In the genomic region with DNA sequence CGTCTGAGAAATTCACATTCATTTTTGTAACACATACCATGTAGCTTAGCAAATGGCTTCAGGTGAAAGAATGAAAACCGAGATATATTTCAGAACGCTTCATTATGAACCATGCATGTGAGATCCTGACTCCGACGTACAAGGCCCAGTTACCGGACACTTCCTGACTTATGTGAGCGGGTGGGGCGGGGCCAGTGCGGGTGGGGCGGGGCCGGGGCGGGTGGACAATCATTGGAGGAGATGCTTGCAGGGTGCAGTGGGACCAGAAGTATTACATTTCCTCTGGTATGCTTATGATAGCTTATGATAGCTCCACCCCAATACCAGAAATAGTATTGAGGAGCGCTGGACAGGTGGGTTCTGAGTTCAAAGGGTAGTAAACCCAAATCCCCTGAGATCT, we compare ENCODE assay signal across 19 mouse cellular contexts.
DNase-seq lines count a peak whose midpoint lies in the region; ATAC-seq and TF ChIP-seq lines count a peak whose summit lies in the region.
"Had no signal": no experiment of that assay in that cellular context is flagged by ENCODE, and none has a peak within 500 bp of the region (broad histone marks: within the 10 kb centered on the region; RNA-seq: fewer than 3 reads in every experiment).

No protein-coding gene starts in this region.

- H3K36me3 ChIP-seq in erythroblast, embryonic 14.5 days (ENCODE audit: control insufficient read depth): no peaks in the 10 kb centered on the region
- H3K36me3 ChIP-seq in MEL (ENCODE audit: control insufficient read depth in 1 of 2, insufficient read depth in 2 of 2, low read length in 2 of 2): peaks cover 0 to 28% of the 10 kb centered on the region in 2 experiments; a peak in 2 of 4 replicates
- H3K36me3 ChIP-seq in liver, embryonic 11.5 days (ENCODE audit: control insufficient read depth, insufficient read depth, low read length): no peaks in the 10 kb centered on the region
- H3K36me3 ChIP-seq: limb, embryonic 10.5 days; midbrain, embryonic 12.5 days; neural tube, embryonic 13.5 days had no signal

- H3K4me3 ChIP-seq in erythroblast, embryonic 14.5 days (replicated peaks): peak overlapping the region; percentile 10
- peak overlapping the region; percentile 45 to 53 for H3K4me3 ChIP-seq in MEL (ENCODE audit: control insufficient read depth in 1 of 2, insufficient read depth in 1 of 2, low read depth in 2 of 2, low read length in 2 of 2)
- H3K4me3 ChIP-seq in liver, embryonic 11.5 days (ENCODE audit: low read depth, low read length): no peak overlapping the region
- H3K4me3 ChIP-seq: forebrain, embryonic 13.5 days; limb, embryonic 10.5 days; midbrain, embryonic 12.5 days; neural tube, embryonic 13.5 days had no signal

- DNase-seq in MEL (ENCODE audit: low read depth, low spot score): peak; percentile 79
- DNase-seq in liver, embryonic 11.5 days (ENCODE audit: low spot score): no peak
- DNase-seq in layer of hippocampus, postnatal 36 days: no peak
- no peak for DNase-seq in right cerebral cortex, postnatal 25 days
- DNase-seq in left cerebral cortex, adult 18-20 months (ENCODE audit: low spot score in 2 of 2): no peak
- DNase-seq: cerebellum, adult 9-11 months; heart, postnatal 4 days; kidney, adult 2 months; kidney, postnatal 36 days; lung, adult 2 months; lung, postnatal 36 days had no signal

- H3K27me3 ChIP-seq in erythroblast, embryonic 14.5 days (ENCODE audit: control insufficient read depth): no peaks in the 10 kb centered on the region
- H3K27me3 ChIP-seq in MEL (ENCODE audit: control insufficient read depth in 1 of 2, insufficient read depth in 2 of 2, low read length in 2 of 2): no peaks in the 10 kb centered on the region
- no peaks in the 10 kb centered on the region for H3K27me3 ChIP-seq in liver, embryonic 11.5 days (replicated peaks; ENCODE audit: control insufficient read depth, insufficient read depth, low read length)
- H3K27me3 ChIP-seq: forebrain, embryonic 13.5 days; midbrain, embryonic 12.5 days; neural tube, embryonic 13.5 days; Patski had no signal

- H3K4me1 ChIP-seq in erythroblast, embryonic 14.5 days (ENCODE audit: control insufficient read depth): peaks cover 36% of the 10 kb centered on the region
- H3K4me1 ChIP-seq in MEL (ENCODE audit: control insufficient read depth in 1 of 2, insufficient read depth in 2 of 2, low read length in 2 of 2): peaks cover 20 to 29% of the 10 kb centered on the region in 2 experiments
- peaks cover 29% of the 10 kb centered on the region for H3K4me1 ChIP-seq in liver, embryonic 11.5 days (replicated peaks; ENCODE audit: control insufficient read depth, insufficient read depth, low read length)

- H3K27ac ChIP-seq in MEL (ENCODE audit: control insufficient read depth, low read depth, low read length): peak overlapping the region; percentile 92
- no peak overlapping the region for H3K27ac ChIP-seq in liver, embryonic 11.5 days (ENCODE audit: low read depth, low read length)
- H3K27ac ChIP-seq: forebrain, embryonic 13.5 days; limb, embryonic 10.5 days; midbrain, embryonic 12.5 days; neural tube, embryonic 13.5 days had no signal

- H3K9ac ChIP-seq in MEL (ENCODE audit: control insufficient read depth, low read depth, low read length, poor library complexity, severe bottlenecking): peak overlapping the region; percentile 51
- H3K9ac ChIP-seq in liver, embryonic 11.5 days (ENCODE audit: low read depth, low read length): 0 out of 2 replicates have a peak overlapping the region, but pooled peaks have one; percentile 1
- H3K9ac ChIP-seq: forebrain, embryonic 13.5 days; midbrain, embryonic 12.5 days; neural tube, embryonic 13.5 days had no signal

- ATAC-seq in erythroblast, adult 5-6 weeks (replicated peaks; ENCODE audit: low FRiP score, poor library complexity, severe bottlenecking): no peak
- ATAC-seq in liver, embryonic 11.5 days (replicated peaks; ENCODE audit: low FRiP score): peak; percentile 54; the same call in 1 of the 2 replicates
- ATAC-seq in neutrophil, adult 5-6 weeks (ENCODE audit: extremely low read depth, insufficient number of reproducible peaks, low FRiP score, poor library complexity, severe bottlenecking): 0 out of 2 replicates have a peak, but pooled peaks have one; percentile 15
- ATAC-seq: forebrain, embryonic 13.5 days; Patski had no signal

- no peaks in the 10 kb centered on the region for H3K9me3 ChIP-seq in erythroblast, embryonic 14.5 days (ENCODE audit: control insufficient read depth, low read length)
- no peaks in the 10 kb centered on the region for H3K9me3 ChIP-seq in MEL (replicated peaks; ENCODE audit: insufficient read depth, low read length)
- H3K9me3 ChIP-seq in liver, embryonic 11.5 days (ENCODE audit: control insufficient read depth, low read length): no peaks in the 10 kb centered on the region
- H3K9me3 ChIP-seq: forebrain, embryonic 13.5 days; limb, embryonic 10.5 days; midbrain, embryonic 12.5 days; neural tube, embryonic 13.5 days had no signal

- no peak for TF ChIP-seq EP300 in MEL (IDR thresholded peaks at IDR 0.05; ENCODE audit: low read depth in 1 of 2, low read length in 2 of 2)

- H3K79me2 ChIP-seq in MEL (ENCODE audit: control insufficient read depth, insufficient read depth, low read length, poor library complexity): peaks cover 5% of the 10 kb centered on the region

- no peak for TF ChIP-seq CTCF in MEL (IDR thresholded peaks at IDR 0.05 in 2 of 3, conservative IDR thresholded peaks at IDR 0.05 in 1 of 3; ENCODE audit: control insufficient read depth in 1 of 3, insufficient read depth in 1 of 3, low read depth in 2 of 3, low read length in 3 of 3, poor library complexity in 1 of 3, severe bottlenecking in 1 of 3)

- WGBS in liver, embryonic 11.5 days: 73% methylated on average over 13 of the region's 13 CpGs

- peak in 1 of 2 experiments; percentile 46; a peak in 1 of 4 replicates for TF ChIP-seq POLR2A in MEL (IDR thresholded peaks at IDR 0.05; ENCODE audit: control insufficient read depth in 1 of 2, insufficient read depth in 1 of 2, low read depth in 1 of 2, low read length in 2 of 2, poor library complexity in 1 of 2)

- peak overlapping the region; percentile 39 for H3K4me2 ChIP-seq in liver, embryonic 11.5 days
- H3K4me2 ChIP-seq: forebrain, embryonic 13.5 days; midbrain, embryonic 12.5 days; neural tube, embryonic 13.5 days had no signal

- TF ChIP-seq RAD21 in MEL (IDR thresholded peaks at IDR 0.05; ENCODE audit: low read depth, low read length): no peak

TF ChIP-seq in MEL, 35 proteins besides CTCF, POLR2A, EP300 and RAD21:
- peak; percentile 14; the same call in 1 of the 2 replicates for TF ChIP-seq NELFE (IDR thresholded peaks at IDR 0.05; ENCODE audit: low read depth, low read length)
- TF ChIP-seq ZKSCAN1 (IDR thresholded peaks at IDR 0.05; ENCODE audit: low read depth, low read length): no peak
- peak; percentile 63 for TF ChIP-seq ELF1 (IDR thresholded peaks at IDR 0.05; ENCODE audit: low read depth, low read length)
- peak; percentile 41; the same call in 1 of the 2 replicates for TF ChIP-seq ZMIZ1 (IDR thresholded peaks at IDR 0.05; ENCODE audit: low read depth, low read length)
- TF ChIP-seq SIN3A (IDR thresholded peaks at IDR 0.05; ENCODE audit: low read length): no peak
- 0 out of 2 replicates have a peak, but pooled peaks have one; percentile 10 for TF ChIP-seq MXI1 (IDR thresholded peaks at IDR 0.05; ENCODE audit: low read depth, low read length)
- TF ChIP-seq POLR2AphosphoS5 (IDR thresholded peaks at IDR 0.05; ENCODE audit: borderline replicate concordance, low read depth, low read length): no peak
TF ChIP-seq in MEL: peak in this region for 4.
